Mouse (Mus musculus) cerebellum, adult 2 months (tissue): ENCODE measurements around the gene Serinc5. TPM values are rescaled to one million over a fixed set of nuclear protein-coding genes. Genes with fewer than 3 reads are reported as not detected.

Experiments
- DNase-seq, 2 experiments: peaks; one replicate each; pipeline ENCODE4 v3.0.0; 2021
- H3K27ac ChIP-seq: fragments of 200-500 bp; 2 replicates; pipeline ENCODE4 v1.5.1; 2012; ENCODE audit warnings: low read length, control low read depth, inconsistent platforms; ENCODE audit not compliant: insufficient read depth
- H3K27me3 ChIP-seq: fragments of 200-500 bp; 2 replicates; pipeline ENCODE4 v1.6.1; 2012; ENCODE audit warnings: inconsistent platforms, mild to moderate bottlenecking, low read length, moderate library complexity; ENCODE audit not compliant: control insufficient read depth, insufficient read depth
- H3K4me1 ChIP-seq: fragments of 200-500 bp; 2 replicates; pipeline ENCODE4 v1.6.1; 2011; ENCODE audit warnings: low read length; ENCODE audit not compliant: control insufficient read depth, insufficient read depth
- H3K4me3 ChIP-seq: fragments of 200-500 bp; replicated peaks from 2 replicates; pipeline ENCODE3; 2011; ENCODE audit warnings: mild to moderate bottlenecking, low read depth, low read length, control low read depth; ENCODE audit not compliant: insufficient read depth
- CTCF ChIP-seq: fragments of 200-500 bp; IDR thresholded peaks from 2 replicates; pipeline ENCODE4 v1.5.1; 2011; ENCODE audit warnings: low read depth, mild to moderate bottlenecking, control low read depth, low read length, moderate library complexity, borderline replicate concordance; ENCODE audit not compliant: insufficient read depth
- POLR2A ChIP-seq: fragments of 200-500 bp; IDR thresholded peaks from 2 replicates; pipeline ENCODE4 v1.6.1; 2011; ENCODE audit warnings: low read length, control low read depth, borderline replicate concordance; ENCODE audit not compliant: insufficient read depth
- WGBS: fragments of 180-500 bp; shearing (Covaris S2); methylation state at CpG from one replicate; pipeline ENCODE4 v1.1.7; 2018; 5-methylcytosine and 5-hydroxymethylcytosine counted together
- polyA plus RNA-seq: library from polyadenylated mRNA; depleted of rRNA; stranded (reverse); fragments of >200 nt; gene quantifications from 2 replicates; pipeline ENCODE4 v1.2.3, GENCODE M21; 2012

Serinc5 gene
- polyA plus RNA-seq, 1 experiment = 50.7 TPM

DNA sequence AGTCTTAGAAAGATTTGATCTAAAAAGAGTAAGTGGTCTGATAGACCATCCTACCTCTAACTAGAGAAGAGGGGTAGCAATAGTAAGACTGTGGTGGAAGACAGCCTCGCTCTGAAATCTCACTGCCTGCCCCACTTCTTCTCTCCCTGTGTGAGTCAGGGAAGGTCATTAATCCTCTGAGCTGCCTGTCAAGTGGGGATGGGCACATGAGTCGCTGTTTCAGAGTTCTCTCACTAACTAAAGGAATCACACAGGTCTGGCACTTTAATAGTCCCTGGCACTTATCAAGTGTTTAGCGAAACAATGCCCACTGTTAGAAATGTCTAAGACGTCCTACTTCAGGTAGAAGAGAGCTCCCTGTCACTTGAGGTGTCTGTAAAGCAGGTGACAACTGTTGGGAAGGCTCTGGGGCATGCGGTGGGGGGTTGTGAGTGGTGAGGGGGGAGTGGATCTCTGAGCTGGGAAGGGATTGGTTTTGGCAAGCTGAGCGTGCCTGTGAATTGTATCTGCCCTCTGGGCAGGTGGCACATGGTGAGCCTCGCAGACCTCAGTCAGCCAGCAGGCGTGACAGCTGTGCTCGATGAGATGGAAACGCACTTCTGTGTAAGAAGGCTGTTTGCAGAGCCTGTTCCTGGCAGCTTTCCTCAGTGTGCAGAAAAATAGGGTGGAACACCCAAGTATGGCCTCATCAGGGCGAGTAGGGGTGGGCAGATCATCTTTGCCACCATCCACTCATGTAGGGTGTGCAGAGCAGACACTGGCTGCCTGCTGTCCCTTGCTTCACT, 125.8 kb downstream of the Serinc5 start:
- H3K27ac ChIP-seq = no peak overlapping the region
- no peak overlapping the region for H3K4me3 ChIP-seq
- H3K27me3 ChIP-seq = no peaks in the 10 kb centered on the region
- TF ChIP-seq POLR2A = no peak
- TF ChIP-seq CTCF = no peak
- 30% methylated on average over 11 of the region's 11 CpGs for WGBS
- peak; percentile 31 to 45 for DNase-seq
- H3K4me1 ChIP-seq = peaks cover 19% of the 10 kb centered on the region

DNA sequence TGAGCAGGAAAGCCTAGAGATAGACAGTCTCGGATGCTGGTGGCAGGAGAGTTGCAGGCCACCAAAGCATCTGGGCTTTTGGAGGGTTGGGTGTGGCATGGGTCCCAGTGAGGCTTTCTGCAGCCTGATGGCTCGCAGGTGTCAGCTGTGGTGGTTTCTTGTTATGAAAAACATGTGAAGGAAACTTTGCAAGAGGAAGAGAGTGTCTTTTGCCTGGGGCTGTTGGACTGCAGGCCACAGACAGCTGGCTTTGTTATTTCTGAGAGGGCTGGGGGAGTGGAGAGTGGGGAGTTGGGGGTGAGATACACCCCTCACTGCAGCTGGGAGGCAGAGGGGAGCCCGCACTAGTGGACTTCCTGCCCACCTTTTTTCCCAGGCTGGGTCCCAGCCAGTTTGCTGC, 127.9 kb downstream of the Serinc5 start:
- Histone ChIP-seq H3K27me3 (no peaks in the 10 kb centered on the region), H3K27ac (no peak overlapping the region), H3K4me3 (no peak overlapping the region), H3K4me1 (0 out of 2 replicates have a peak, but pooled peaks cover 5% of the 10 kb centered on the region)
- no peak for TF ChIP-seq CTCF
- no peak for TF ChIP-seq POLR2A
- DNase-seq = no peak
- WGBS = 81% methylated on average over 3 of the region's 3 CpGs

DNA sequence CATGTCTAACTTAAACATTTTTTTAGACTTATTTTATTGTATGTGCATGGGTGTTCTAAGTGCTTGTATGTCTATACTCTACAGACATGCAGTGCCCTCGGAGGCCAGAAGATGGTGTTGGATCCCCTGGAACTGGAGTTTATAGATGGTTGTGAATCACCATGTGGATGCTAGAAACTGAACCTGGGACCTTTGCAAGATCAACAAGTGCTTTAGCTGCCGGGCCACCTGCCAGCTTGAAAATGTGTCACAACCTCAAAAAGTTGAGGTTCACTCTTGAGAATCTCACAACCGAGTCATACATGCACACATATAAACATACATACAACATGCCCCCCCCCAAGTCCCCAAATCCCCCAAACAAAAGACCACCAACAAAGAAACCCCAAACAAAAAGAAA, 129.0 kb downstream of the Serinc5 start:
- DNase-seq = no peak
- Histone ChIP-seq H3K4me3 (no peak overlapping the region), H3K27me3 (no peaks in the 10 kb centered on the region), H3K27ac (no peak overlapping the region), H3K4me1 (0 out of 2 replicates have a peak, but pooled peaks cover 5% of the 10 kb centered on the region)
- no peak for TF ChIP-seq CTCF
- 86% methylated on average over 3 of the region's 3 CpGs for whole genome bisulfite sequencing

DNA sequence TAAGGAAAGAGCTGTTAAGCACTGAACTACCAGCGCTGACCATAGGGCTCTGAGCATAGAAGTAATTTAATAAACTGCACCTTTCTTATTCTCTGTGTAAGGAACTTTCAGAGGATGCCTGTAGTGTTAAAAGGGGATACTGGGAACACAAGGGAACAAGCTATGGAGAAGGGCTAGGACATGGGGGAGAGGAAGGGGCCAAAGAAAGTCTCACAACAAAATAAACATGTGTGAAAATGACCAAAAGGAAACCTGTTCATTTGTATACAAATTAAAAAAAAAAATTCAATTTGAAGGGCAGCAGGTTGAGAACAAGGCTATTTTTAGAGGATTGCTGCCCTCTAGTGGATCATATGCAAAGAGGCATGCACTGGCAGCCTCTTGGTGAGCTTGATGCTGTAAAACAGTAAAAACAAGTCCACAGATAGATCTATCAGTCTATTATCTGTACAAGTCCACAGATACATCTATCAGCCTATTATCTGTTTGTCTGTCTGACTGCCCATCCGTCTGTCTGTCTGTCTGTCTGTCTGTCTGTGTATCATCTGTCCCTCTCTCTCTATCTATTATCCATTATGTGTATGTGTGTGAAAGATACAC, 129.9 kb downstream of the Serinc5 start:
- peak; percentile 44 to 52 for DNase-seq
- TF ChIP-seq POLR2A = no peak
- TF ChIP-seq CTCF = peak; percentile 69
- no peaks in the 10 kb centered on the region for H3K27me3 ChIP-seq
- 11% methylated on average over 2 of the region's 2 CpGs for WGBS
- 0 out of 2 replicates have a peak, but pooled peaks cover 5% of the 10 kb centered on the region for H3K4me1 ChIP-seq
- H3K4me3 ChIP-seq = no peak overlapping the region
- H3K27ac ChIP-seq = no peak overlapping the region

DNA sequence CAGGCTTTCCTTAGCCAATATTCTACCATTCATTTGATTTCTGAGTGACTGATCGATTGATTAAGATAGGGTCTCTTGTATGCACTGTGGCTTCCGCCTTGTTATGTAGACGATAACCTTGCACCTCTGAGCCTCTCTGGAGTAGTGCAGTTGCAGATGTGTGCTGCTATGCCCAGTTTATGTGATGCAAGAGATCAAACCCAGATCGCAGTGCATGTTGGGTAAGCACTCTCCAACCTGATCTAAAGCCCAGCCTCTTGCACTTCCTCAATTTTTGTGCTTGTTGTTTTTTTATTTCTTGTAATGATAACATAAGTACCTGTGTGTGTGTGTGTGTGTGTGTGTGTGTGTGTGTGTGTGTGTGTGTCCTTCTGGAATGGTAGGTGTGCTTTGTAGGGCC, 132.0 kb downstream of the Serinc5 start:
- no peak overlapping the region for H3K4me3 ChIP-seq
- no peak for TF ChIP-seq POLR2A
- no peak for TF ChIP-seq CTCF
- no peak for DNase-seq
- H3K27ac ChIP-seq = no peak overlapping the region
- H3K4me1 ChIP-seq = no peaks in the 10 kb centered on the region
- H3K27me3 ChIP-seq = no peaks in the 10 kb centered on the region
- 92% methylated on average over 4 of the region's 4 CpGs for WGBS

DNA sequence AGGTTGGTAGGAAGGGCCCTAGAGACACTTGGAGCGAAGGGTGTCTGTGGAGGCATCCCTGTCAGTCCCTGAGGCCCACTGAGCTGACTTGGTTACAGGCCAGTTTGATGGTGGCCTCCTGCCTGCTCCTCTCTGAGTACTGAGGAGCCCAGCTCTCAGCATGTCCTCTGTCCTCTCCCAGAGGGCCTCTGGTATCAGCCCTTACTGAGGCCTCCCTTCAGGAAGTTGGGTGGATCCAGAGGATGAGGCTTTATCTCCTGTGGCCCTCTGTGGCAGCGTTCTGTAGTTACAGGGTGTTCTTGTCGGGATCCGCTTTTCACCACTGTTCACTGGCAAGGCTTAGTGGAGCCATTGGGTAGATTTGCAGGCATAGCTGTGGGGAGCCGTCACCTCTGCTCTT, 132.4 kb downstream of the Serinc5 start:
- TF ChIP-seq POLR2A (no peak), CTCF (no peak)
- H3K4me1 ChIP-seq = no peaks in the 10 kb centered on the region
- DNase-seq = no peak
- no peak overlapping the region for H3K27ac ChIP-seq
- no peak overlapping the region for H3K4me3 ChIP-seq
- no peaks in the 10 kb centered on the region for H3K27me3 ChIP-seq
- WGBS = 74% methylated on average over 5 of the region's 5 CpGs

DNA sequence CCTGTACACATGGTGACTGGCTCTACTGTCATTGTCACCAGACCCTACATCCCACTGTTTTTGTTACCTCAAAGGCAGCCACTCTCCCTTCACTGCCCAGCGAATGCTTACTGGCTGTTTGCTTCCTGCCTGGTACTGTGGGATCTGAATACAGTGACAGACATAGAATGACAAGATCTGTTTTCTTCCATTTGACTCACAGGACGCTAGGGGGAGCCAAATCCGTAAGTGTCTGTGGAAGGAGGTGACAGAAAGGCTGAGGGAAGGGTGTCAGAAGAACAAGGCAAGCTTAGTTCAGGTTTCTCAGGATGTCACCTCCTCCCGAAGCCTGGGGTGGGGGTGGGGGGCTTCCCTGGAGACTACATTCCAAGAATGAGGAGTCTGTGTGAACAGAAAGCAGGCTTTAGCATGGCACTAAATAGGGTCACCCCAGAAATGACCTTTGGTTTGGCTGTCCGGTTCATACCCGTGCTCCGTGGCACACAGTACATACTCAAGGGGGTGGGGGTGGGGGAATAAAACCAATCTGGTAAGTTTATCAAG, 140.2 kb downstream of the Serinc5 start:
- no peak overlapping the region for H3K4me3 ChIP-seq
- 8% methylated on average over 7 of the region's 7 CpGs for WGBS
- no peak for TF ChIP-seq POLR2A
- TF ChIP-seq CTCF = peak; percentile 86
- H3K4me1 ChIP-seq = no peaks in the 10 kb centered on the region
- no peak overlapping the region for H3K27ac ChIP-seq
- no peaks in the 10 kb centered on the region for H3K27me3 ChIP-seq
- peak; percentile 73 to 79 for DNase-seq

DNA sequence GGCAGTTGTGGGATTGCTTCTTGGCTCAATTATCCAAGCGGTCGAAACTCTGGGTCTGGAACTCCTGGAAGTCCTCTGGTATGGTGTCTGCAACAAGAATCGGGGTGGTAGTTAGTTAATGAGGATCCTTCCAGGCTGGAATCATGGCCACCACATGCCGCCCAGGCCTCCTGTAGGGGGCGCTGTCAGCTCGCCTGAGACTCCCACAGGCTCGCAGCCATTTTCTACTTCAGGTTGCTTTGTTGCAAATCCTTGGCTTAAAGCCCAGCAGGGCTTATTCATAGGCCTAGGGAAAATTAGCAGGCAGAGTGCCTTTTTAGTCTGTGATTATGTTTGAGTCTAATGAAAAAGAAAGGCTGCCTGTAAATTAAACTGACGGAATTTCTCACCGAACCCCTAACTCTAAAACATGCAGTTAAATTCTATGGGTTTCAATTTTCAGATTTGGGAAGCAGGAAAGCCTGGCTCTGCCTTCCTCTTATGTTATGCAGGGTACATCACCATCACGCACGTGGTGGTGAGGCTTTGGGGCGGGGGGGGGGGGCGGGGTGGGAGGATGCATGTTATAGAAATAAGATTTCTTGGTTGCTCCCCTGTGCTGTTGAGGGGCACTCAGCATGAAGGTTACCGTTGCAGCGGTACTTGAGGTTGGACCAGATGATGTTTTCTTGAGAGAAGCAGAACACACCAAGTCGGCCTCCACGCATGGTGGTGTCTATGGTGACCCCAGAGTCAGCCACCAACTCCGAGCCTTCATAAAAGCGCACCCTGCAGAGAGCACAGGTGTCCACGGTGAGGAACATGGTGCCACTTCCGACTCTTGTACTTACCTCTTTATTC, 141.1 kb downstream of the Serinc5 start:
- peak; percentile 85 to 90 for DNase-seq
- Histone ChIP-seq H3K27ac (no peak overlapping the region), H3K4me1 (no peaks in the 10 kb centered on the region), H3K4me3 (no peak overlapping the region), H3K27me3 (no peaks in the 10 kb centered on the region)
- TF ChIP-seq CTCF = peak; percentile 88
- no peak for TF ChIP-seq POLR2A
- WGBS = 48% methylated on average over 21 of the region's 21 CpGs
